Comparison of ENCODE assay signal across 13 mouse cellular contexts in the genomic region with DNA sequence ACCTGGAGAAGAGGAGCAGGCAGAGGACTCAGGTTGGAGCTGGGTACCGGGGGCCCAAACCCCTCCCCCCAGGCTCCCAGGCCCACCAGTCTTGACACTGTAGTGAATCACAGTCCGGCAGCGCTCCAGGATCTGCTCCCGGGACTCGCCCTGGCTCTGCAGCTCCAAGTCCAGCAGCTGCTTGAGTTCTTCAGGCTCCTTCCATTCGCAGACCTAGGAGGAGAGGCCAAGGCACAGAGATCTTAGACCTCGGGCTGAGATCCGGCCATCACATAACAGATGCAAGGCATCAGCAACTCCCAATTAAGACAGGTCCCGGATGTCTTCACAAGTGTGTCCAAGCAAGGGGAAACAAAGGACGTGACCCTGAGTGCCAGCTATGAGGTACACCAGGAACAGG. TPM values are rescaled to one million over a fixed set of nuclear protein-coding genes. Genes with fewer than 3 reads are reported as not detected.
A peak's percentile ranks its signal among the peaks of the same experiment; 100 is the strongest.
DNase-seq lines count a peak whose midpoint lies in the region; ATAC-seq and TF ChIP-seq lines count a peak whose summit lies in the region.
"Had no signal": no experiment of that assay in that cellular context is flagged by ENCODE, and none has a peak within 500 bp of the region (broad histone marks: within the 10 kb centered on the region; RNA-seq: fewer than 3 reads in every experiment).

No protein-coding gene starts in this region.

- intact Hi-C loops in heart, adult 2 months (cut with DNase I): no loop called here
- intact Hi-C loops in heart, postnatal 36 days (cut with DNase I): no loop called here

- ATAC-seq in kidney, embryonic 16.5 days (ENCODE audit: low FRiP score, low TSS enrichment): no peak
- ATAC-seq in lung, postnatal 0 days: peak; percentile 89
- no peak for ATAC-seq in activated CD4-positive, CD25-positive, alpha-beta regulatory T cell, adult 4 months
- ATAC-seq in midbrain, embryonic 13.5 days: no peak
- ATAC-seq: forebrain, postnatal 0 days had no signal

- no peak overlapping the region; the same call in 1 of the 2 replicates for H3K4me2 ChIP-seq in kidney, embryonic 16.5 days (replicated peaks; ENCODE audit: low read depth, low read length)
- no peak overlapping the region for H3K4me2 ChIP-seq in lung, postnatal 0 days (replicated peaks; ENCODE audit: low read depth, low read length)
- no peak overlapping the region for H3K4me2 ChIP-seq in midbrain, embryonic 13.5 days (replicated peaks)
- H3K4me2 ChIP-seq: embryonic facial prominence, embryonic 12.5 days had no signal

- peaks cover 13% of the 10 kb centered on the region for H3K36me3 ChIP-seq in kidney, embryonic 16.5 days (ENCODE audit: insufficient read depth, low read length)
- H3K36me3 ChIP-seq in heart, adult 2 months (ENCODE audit: control insufficient read depth, insufficient read depth, low read length): no peaks in the 10 kb centered on the region
- H3K36me3 ChIP-seq in lung, postnatal 0 days (ENCODE audit: insufficient read depth, low read length): no peaks in the 10 kb centered on the region; the same call in 1 of the 2 replicates
- peaks cover 25% of the 10 kb centered on the region for H3K36me3 ChIP-seq in midbrain, embryonic 13.5 days

- peaks cover 17% of the 10 kb centered on the region for H3K4me1 ChIP-seq in kidney, embryonic 16.5 days (ENCODE audit: insufficient read depth, low read length)
- no peaks in the 10 kb centered on the region; the same call in 1 of the 2 replicates for H3K4me1 ChIP-seq in heart, adult 2 months (ENCODE audit: control insufficient read depth, insufficient read depth, low read length)
- H3K4me1 ChIP-seq in lung, postnatal 0 days (ENCODE audit: insufficient read depth, low read depth, low read length): no peaks in the 10 kb centered on the region
- H3K4me1 ChIP-seq in midbrain, embryonic 13.5 days (replicated peaks): no peaks in the 10 kb centered on the region

- TF ChIP-seq EP300 in heart, adult 2 months (IDR thresholded peaks at IDR 0.05; ENCODE audit: insufficient read depth, low read depth, low read length): no peak
- peak; percentile 41; the same call in 1 of the 2 replicates for TF ChIP-seq EP300 in lung, postnatal 0 days (IDR thresholded peaks at IDR 0.05)

- peak overlapping the region; percentile 52 for H3K9ac ChIP-seq in kidney, embryonic 16.5 days (replicated peaks; ENCODE audit: low read length)
- no peak overlapping the region for H3K9ac ChIP-seq in heart, adult 2 months (ENCODE audit: low read depth, low read length)
- no peak overlapping the region for H3K9ac ChIP-seq in lung, postnatal 0 days (replicated peaks; ENCODE audit: low read depth)
- no peak overlapping the region for H3K9ac ChIP-seq in midbrain, embryonic 13.5 days (replicated peaks)
- H3K9ac ChIP-seq: embryonic facial prominence, embryonic 12.5 days; forebrain, postnatal 0 days had no signal

- H3K27me3 ChIP-seq in kidney, embryonic 16.5 days (ENCODE audit: insufficient read depth, low read length): no peaks in the 10 kb centered on the region
- no peaks in the 10 kb centered on the region for H3K27me3 ChIP-seq in heart, adult 2 months (ENCODE audit: control insufficient read depth, insufficient read depth, low read length)
- H3K27me3 ChIP-seq in lung, postnatal 0 days (replicated peaks; ENCODE audit: insufficient read depth, low read length): no peaks in the 10 kb centered on the region
- no peaks in the 10 kb centered on the region for H3K27me3 ChIP-seq in midbrain, embryonic 13.5 days
- H3K27me3 ChIP-seq: embryonic facial prominence, embryonic 12.5 days; intestine, embryonic 15.5 days had no signal

- DNase-seq in kidney, adult 8-10 months: no peak
- peak; percentile 61 to 65 for DNase-seq in heart, adult 2 months
- peak; percentile 47 to 53 for DNase-seq in heart, postnatal 36 days
- peak; percentile 83 for DNase-seq in lung, postnatal 0 days (ENCODE audit: low spot score)
- DNase-seq: cerebellum, adult 2 months; forebrain, postnatal 0 days; layer of hippocampus, postnatal 36 days; thymus, adult 18-20 months had no signal

- no peaks in the 10 kb centered on the region for H3K9me3 ChIP-seq in kidney, embryonic 16.5 days (ENCODE audit: low read length)
- no peaks in the 10 kb centered on the region for H3K9me3 ChIP-seq in lung, postnatal 0 days (ENCODE audit: low read length)
- no peaks in the 10 kb centered on the region for H3K9me3 ChIP-seq in midbrain, embryonic 13.5 days
- H3K9me3 ChIP-seq: embryonic facial prominence, embryonic 12.5 days; intestine, embryonic 15.5 days had no signal

- no peak for TF ChIP-seq CTCF in heart, adult 2 months (IDR thresholded peaks at IDR 0.05)
- TF ChIP-seq CTCF in lung, postnatal 0 days (IDR thresholded peaks at IDR 0.05): no peak

- H3K27ac ChIP-seq in kidney, embryonic 16.5 days (ENCODE audit: low read length): peak overlapping the region; percentile 58; the same call in 1 of the 2 replicates
- no peak overlapping the region for H3K27ac ChIP-seq in heart, adult 2 months
- H3K27ac ChIP-seq in lung, postnatal 0 days (ENCODE audit: low read length): peak overlapping the region; percentile 62
- H3K27ac ChIP-seq in midbrain, embryonic 13.5 days: no peak overlapping the region
- H3K27ac ChIP-seq: embryonic facial prominence, embryonic 12.5 days; intestine, embryonic 15.5 days had no signal

- 64% methylated on average over 10 of the region's 10 CpGs for WGBS in kidney, embryonic 16.5 days
- WGBS in heart, adult 2 months: 78% methylated on average over 10 of the region's 10 CpGs
- WGBS in lung, postnatal 0 days: 71% methylated on average over 10 of the region's 10 CpGs
- WGBS in midbrain, embryonic 13.5 days: 90% methylated on average over 10 of the region's 10 CpGs

- peak overlapping the region; percentile 10 for H3K4me3 ChIP-seq in kidney, embryonic 16.5 days (ENCODE audit: low read length)
- no peak overlapping the region for H3K4me3 ChIP-seq in heart, adult 2 months
- H3K4me3 ChIP-seq in lung, postnatal 0 days (ENCODE audit: low read depth, low read length): no peak overlapping the region
- H3K4me3 ChIP-seq in midbrain, embryonic 13.5 days (replicated peaks): no peak overlapping the region
- H3K4me3 ChIP-seq: embryonic facial prominence, embryonic 12.5 days; intestine, embryonic 15.5 days had no signal

- H3K79me2 ChIP-seq in heart, adult 2 months (replicated peaks; ENCODE audit: control insufficient read depth, insufficient read depth, low read length): no peaks in the 10 kb centered on the region

- TF ChIP-seq POLR2A in heart, adult 2 months (IDR thresholded peaks at IDR 0.05; ENCODE audit: insufficient read depth, low read depth, low read length): no peak

RNA-seq across cellular contexts. Expression of gene Zfp740, which starts 15.0 kb away (rescaled TPM):
- polyA plus RNA-seq in kidney, embryonic 16.5 days (2015; fragmentation: Nextera tagmentation; extraction: Ambion mirVana): 82.1 and 88.7 TPM in 2 replicates
- 10 to 100 TPM; 31.6 to 32.8 TPM for total RNA-seq in heart, adult 2 months (2021)
- polyA plus RNA-seq in heart, adult 2 months (2012; rRNA removed): 16.2 and 29.9 TPM in 2 replicates
- total RNA-seq in heart, postnatal 36 days (2021): 10 to 100 TPM; 32.2 to 35.9 TPM
- polyA plus RNA-seq in lung, postnatal 0 days (2015; fragmentation: Nextera tagmentation; extraction: Ambion mirVana): 31.9 and 33.9 TPM in 2 replicates
- 10 to 100 TPM; 21.5 to 23.1 TPM for polyA plus RNA-seq in activated CD4-positive, CD25-positive, alpha-beta regulatory T cell, adult 4 months (2017; shearing (Covaris generic))
- 81.1 and 83.0 TPM in 2 replicates for polyA plus RNA-seq in midbrain, embryonic 13.5 days (2015; fragmentation: Nextera tagmentation; extraction: Ambion mirVana)

RNA-seq across cellular contexts. Expression of gene Csad, which starts 16.4 kb away (rescaled TPM):
- 131 and 153 TPM in 2 replicates for polyA plus RNA-seq in kidney, embryonic 16.5 days (2015; fragmentation: Nextera tagmentation; extraction: Ambion mirVana)
- 10 to 100 TPM; 13.1 to 15.6 TPM for total RNA-seq in heart, adult 2 months (2021)
- 33.4 and 42.1 TPM in 2 replicates for polyA plus RNA-seq in heart, adult 2 months (2012; rRNA removed)
- total RNA-seq in heart, postnatal 36 days (2021): 10 to 100 TPM; 15.8 to 16.2 TPM
- 71.0 and 76.9 TPM in 2 replicates for polyA plus RNA-seq in lung, postnatal 0 days (2015; fragmentation: Nextera tagmentation; extraction: Ambion mirVana)
- 1 to 10 TPM; 6.6 to 9.3 TPM for polyA plus RNA-seq in activated CD4-positive, CD25-positive, alpha-beta regulatory T cell, adult 4 months (2017; shearing (Covaris generic))
- polyA plus RNA-seq in midbrain, embryonic 13.5 days (2015; fragmentation: Nextera tagmentation; extraction: Ambion mirVana): 37.9 and 40.2 TPM in 2 replicates

RNA-seq across cellular contexts. Expression of gene Soat2, which starts 37.8 kb away (rescaled TPM):
- polyA plus RNA-seq in kidney, embryonic 16.5 days (2015; fragmentation: Nextera tagmentation; extraction: Ambion mirVana): 0.40 and 0.41 TPM in 2 replicates
- total RNA-seq in heart, adult 2 months (2021): under 1 TPM in 1 of 2 experiments, not detected in 1; 0.09 TPM
- polyA plus RNA-seq in heart, adult 2 months (2012; rRNA removed): 0.12 and 0.16 TPM in 2 replicates
- not detected for total RNA-seq in heart, postnatal 36 days (2021)
- 0.08 and 0.16 TPM in 2 replicates for polyA plus RNA-seq in lung, postnatal 0 days (2015; fragmentation: Nextera tagmentation; extraction: Ambion mirVana)
- 1 to 10 TPM; 1.2 to 1.5 TPM for polyA plus RNA-seq in activated CD4-positive, CD25-positive, alpha-beta regulatory T cell, adult 4 months (2017; shearing (Covaris generic))
- polyA plus RNA-seq in midbrain, embryonic 13.5 days (2015; fragmentation: Nextera tagmentation; extraction: Ambion mirVana): not detected in 2 replicates
- polyA plus RNA-seq: cerebellum, adult 2 months had no signal

RNA-seq across cellular contexts. Expression of gene Itgb7, which starts 43.6 kb away (rescaled TPM):
- 1.4 and 1.9 TPM in 2 replicates for polyA plus RNA-seq in kidney, embryonic 16.5 days (2015; fragmentation: Nextera tagmentation; extraction: Ambion mirVana)
- 1 to 10 TPM; 1.5 to 2.0 TPM for total RNA-seq in heart, adult 2 months (2021)
- polyA plus RNA-seq in heart, adult 2 months (2012; rRNA removed): 2.4 and 4.6 TPM in 2 replicates
- total RNA-seq in heart, postnatal 36 days (2021): 1 to 10 TPM; 1.6 to 1.8 TPM
- polyA plus RNA-seq in lung, postnatal 0 days (2015; fragmentation: Nextera tagmentation; extraction: Ambion mirVana): 3.6 and 4.3 TPM in 2 replicates
- polyA plus RNA-seq in activated CD4-positive, CD25-positive, alpha-beta regulatory T cell, adult 4 months (2017; shearing (Covaris generic)): 100 to 1,000 TPM; 511 to 537 TPM
- polyA plus RNA-seq in midbrain, embryonic 13.5 days (2015; fragmentation: Nextera tagmentation; extraction: Ambion mirVana): 0.71 and 0.82 TPM in 2 replicates

RNA-seq across cellular contexts. Expression of gene Igfbp6, which starts 43.9 kb away (rescaled TPM):
- 33.0 and 33.9 TPM in 2 replicates for polyA plus RNA-seq in kidney, embryonic 16.5 days (2015; fragmentation: Nextera tagmentation; extraction: Ambion mirVana)
- total RNA-seq in heart, adult 2 months (2021): 10 to 100 TPM; 28.9 to 31.7 TPM
- 47.6 and 56.1 TPM in 2 replicates for polyA plus RNA-seq in heart, adult 2 months (2012; rRNA removed)
- total RNA-seq in heart, postnatal 36 days (2021): 10 to 100 TPM; 31.4 to 40.9 TPM
- 109 and 123 TPM in 2 replicates for polyA plus RNA-seq in lung, postnatal 0 days (2015; fragmentation: Nextera tagmentation; extraction: Ambion mirVana)
- under 1 TPM in 1 of 2 experiments, not detected in 1; 0.81 TPM for polyA plus RNA-seq in activated CD4-positive, CD25-positive, alpha-beta regulatory T cell, adult 4 months (2017; shearing (Covaris generic))
- polyA plus RNA-seq in midbrain, embryonic 13.5 days (2015; fragmentation: Nextera tagmentation; extraction: Ambion mirVana): 0.72 and 0.81 TPM in 2 replicates

Comparison
In these comparisons a context has a peak if more than half of its experiments do, and no peak if none do; other contexts are left out.
1. H3K27ac ChIP-seq: peak in kidney, embryonic 16.5 days (single experiment) and lung, postnatal 0 days (single experiment); none in heart, adult 2 months (single experiment) and midbrain, embryonic 13.5 days (single experiment).
2. DNase-seq: peak in heart, adult 2 months (2 of 2), heart, postnatal 36 days (2 of 2) and lung, postnatal 0 days (single experiment); none in kidney, adult 8-10 months (0 of 2).